Mouse (Mus musculus) left cerebral cortex, adult 18-20 months (tissue): ENCODE measurements around the gene Olfr628. TPM values are rescaled to one million over a fixed set of nuclear protein-coding genes. Genes with fewer than 3 reads are reported as not detected.
"Not testable (repeated sequence)": the region's sequence is repeated elsewhere in the genome, so short reads cannot be mapped to it uniquely, and the experiment has no call there.

Experiments
- DNase-seq, 2 experiments: peaks; one replicate each; pipeline ENCODE4 v3.0.0; 2021 to 2022; ENCODE audit warnings: low spot score in 2 of 2, mixed read lengths in 1 of 2
- long read RNA-seq, 2 experiments: library from polyadenylated mRNA; stranded (forward); transcript quantifications; one replicate each; pipeline ENCODE4 v2.0.0; 2021
- total RNA-seq, 2 experiments: library from RNA; stranded (reverse); gene quantifications; 2 replicates each; pipeline ENCODE4 v1.2.3; 2021

Olfr628 gene
- not detected for total RNA-seq
- long read RNA-seq, experiment 1: 0 reads
- long read RNA-seq, experiment 2: 0 reads

GRCm38 (mm10) chr7:103730074-103730473, at the start of gene Olfr628:
Gene Olfr628, plus strand, starts transcription at chr7:103730374.
- DNase-seq: no peak

- DNase-seq: no peak
Measured at GRCm38 (mm10) chr7:103682420-103682819, 47.8 kb upstream of the Olfr628 start, which contains the start of gene Olfr625-ps1. Gene Olfr625-ps1, plus strand, starts transcription at chr7:103682720.

GRCm38 (mm10) chr7:103699469-103699868, 30.7 kb upstream of the Olfr628 start:
- no peak for DNase-seq

GRCm38 (mm10) chr7:103712024-103712423, 18.1 kb upstream of the Olfr628 start:
- DNase-seq: no peak

- DNase-seq: no peak
Measured at GRCm38 (mm10) chr7:103714371-103714770, 15.8 kb upstream of the Olfr628 start, which contains the start of gene Olfr243. Gene Olfr243, plus strand, starts transcription at chr7:103714671.

- not testable (repeated sequence) for DNase-seq
Measured at GRCm38 (mm10) chr7:103716398-103716797, 13.8 kb upstream of the Olfr628 start.

GRCm38 (mm10) chr7:103744843-103745242, 14.7 kb downstream of the Olfr628 start, which contains the start of gene Olfr629:
Gene Olfr629, minus strand, starts transcription at chr7:103744943.
- DNase-seq: no peak

GRCm38 (mm10) chr7:103757233-103757632, 27.1 kb downstream of the Olfr628 start, which contains the start of gene Olfr630:
Gene Olfr630, minus strand, starts transcription at chr7:103757333.
- DNase-seq: no peak

GRCm38 (mm10) chr7:103762212-103762611, 32.0 kb downstream of the Olfr628 start:
- not testable (repeated sequence) for DNase-seq

- DNase-seq: not testable (repeated sequence)
Measured at GRCm38 (mm10) chr7:103767687-103768086, 37.5 kb downstream of the Olfr628 start.

- no peak for DNase-seq
Measured at GRCm38 (mm10) chr7:103771494-103771893, 41.3 kb downstream of the Olfr628 start, which contains the start of gene Olfr69. Gene Olfr69, minus strand, starts transcription at chr7:103771594.

- not testable (repeated sequence) for DNase-seq
Measured at GRCm38 (mm10) chr7:103777652-103778051, 47.5 kb downstream of the Olfr628 start.

GRCm38 (mm10) chr7:103779598-103779997, 49.4 kb downstream of the Olfr628 start, which contains the start of gene Olfr68:
Gene Olfr68, minus strand, starts transcription at chr7:103779698.
- no peak for DNase-seq

Other genes with a start within 250 kb of the Olfr628 start
- not detected for gene Olfr609, start 232.3 kb upstream of the Olfr628 start, total RNA-seq
- not detected for gene Olfr610, start 218.3 kb upstream of the Olfr628 start, total RNA-seq
- gene Olfr611, start 209.5 kb upstream of the Olfr628 start, total RNA-seq: not detected
- not detected for gene Olfr612, start 187.7 kb upstream of the Olfr628 start, total RNA-seq
- gene Olfr613, start 182.3 kb upstream of the Olfr628 start, total RNA-seq: not detected
- not detected for gene Olfr615, start 174.3 kb upstream of the Olfr628 start, total RNA-seq
- not detected for gene Olfr616, start 161.2 kb upstream of the Olfr628 start, total RNA-seq
- gene Olfr617, start 157.3 kb upstream of the Olfr628 start, total RNA-seq: not detected
- not detected for gene Olfr618, start 140.3 kb upstream of the Olfr628 start, total RNA-seq
- not detected for gene Olfr619, start 129.8 kb upstream of the Olfr628 start, total RNA-seq
- gene Olfr620, start 117.8 kb upstream of the Olfr628 start, total RNA-seq: not detected
- not detected for gene Olfr622, start 87.7 kb upstream of the Olfr628 start, total RNA-seq
- gene Olfr623, start 66.7 kb upstream of the Olfr628 start, total RNA-seq: not detected
- under 1 TPM in 1 of 2 experiments, not detected in 1; 0.07 TPM for gene Olfr624, start 59.2 kb upstream of the Olfr628 start, total RNA-seq
- not detected for gene Olfr625-ps1, start 47.7 kb upstream of the Olfr628 start, total RNA-seq
- gene Olfr243, start 15.7 kb upstream of the Olfr628 start, total RNA-seq: not detected
- gene Olfr629, start 14.6 kb downstream of the Olfr628 start, total RNA-seq: not detected
- not detected for gene Olfr630, start 27.0 kb downstream of the Olfr628 start, total RNA-seq
- not detected for gene Olfr69, start 41.2 kb downstream of the Olfr628 start, total RNA-seq
- not detected for gene Olfr68, start 49.3 kb downstream of the Olfr628 start, total RNA-seq
- not detected for gene Olfr67, start 61.4 kb downstream of the Olfr628 start, total RNA-seq
- gene Hbb-bt, start 83.6 kb downstream of the Olfr628 start, total RNA-seq: 10 to 100 TPM; 40.8 to 52.6 TPM
- 100 to 1,000 TPM; 337 to 460 TPM for gene Hbb-bs, start 97.7 kb downstream of the Olfr628 start, total RNA-seq
- not detected for gene Hbb-bh2, start 110.1 kb downstream of the Olfr628 start, total RNA-seq
- not detected for gene Hbb-bh1, start 112.8 kb downstream of the Olfr628 start, total RNA-seq
- not detected for gene Hbb-y, start 122.8 kb downstream of the Olfr628 start, total RNA-seq
- gene Olfr66, start 155.9 kb downstream of the Olfr628 start, total RNA-seq: not detected
- gene Olfr64, start 164.1 kb downstream of the Olfr628 start, total RNA-seq: not detected
- not detected for gene Olfr65, start 173.1 kb downstream of the Olfr628 start, total RNA-seq
- gene Olfr631, start 198.5 kb downstream of the Olfr628 start, total RNA-seq: not detected
- not detected for gene Olfr632, start 204.0 kb downstream of the Olfr628 start, total RNA-seq
- not detected for gene Olfr633, start 214.1 kb downstream of the Olfr628 start, total RNA-seq
- under 1 TPM in 1 of 2 experiments, not detected in 1; 0.05 TPM for gene Olfr635, start 240.8 kb downstream of the Olfr628 start, total RNA-seq